ENCODE assay signal across 8 mouse cellular contexts in genomic region chr3:20985682-20986376, GRCm38 (mm10).
A peak's percentile ranks its signal among the peaks of the same experiment; 100 is the strongest.
DNase-seq lines count a peak whose midpoint lies in the region; ATAC-seq and TF ChIP-seq lines count a peak whose summit lies in the region.

No protein-coding gene starts in this region.

- no peak for ATAC-seq in intestine, postnatal 0 days

- H3K4me1 ChIP-seq in intestine, postnatal 0 days (replicated peaks; ENCODE audit: control insufficient read depth, insufficient read depth, low read length), result no peaks in the 10 kb centered on the region

- no peaks in the 10 kb centered on the region for H3K27me3 ChIP-seq in intestine, postnatal 0 days (replicated peaks; ENCODE audit: control insufficient read depth, insufficient read depth, low read length)

- no peaks in the 10 kb centered on the region for H3K36me3 ChIP-seq in intestine, postnatal 0 days (ENCODE audit: control insufficient read depth, insufficient read depth)

- H3K4me2 ChIP-seq in intestine, postnatal 0 days (replicated peaks; ENCODE audit: low read depth), result no peak overlapping the region

- WGBS in intestine, postnatal 0 days, result 72% methylated on average over 4 of the region's 4 CpGs

- intact Hi-C loops in heart, postnatal 36 days (cut with DNase I), result no loop called here
- intact Hi-C loops in left cerebral cortex, postnatal 4 days (cut with DNase I), result no loop called here

- no peak overlapping the region for H3K9ac ChIP-seq in intestine, postnatal 0 days (ENCODE audit: low read depth, low read length)

- TF ChIP-seq CTCF in intestine, postnatal 0 days (IDR thresholded peaks at IDR 0.05; ENCODE audit: low read depth), result no peak

- H3K9me3 ChIP-seq in intestine, postnatal 0 days (ENCODE audit: control insufficient read depth), result no peaks in the 10 kb centered on the region

- peak; percentile 23 for DNase-seq in heart, postnatal 4 days
- no peak for DNase-seq in heart, postnatal 36 days
- DNase-seq in cerebellum, adult 11 months, result peak; percentile 37
- peak; percentile 9 for DNase-seq in gonadal fat pad, adult 2 months (ENCODE audit: low read depth)
- peak; percentile 91 for DNase-seq in left cerebral cortex, postnatal 4 days
- no peak for DNase-seq in thymus, postnatal 36 days
- DNase-seq in ovary, postnatal 14 days (ENCODE audit: low spot score), result no peak

- H3K27ac ChIP-seq in intestine, postnatal 0 days (ENCODE audit: low read depth, low read length), result no peak overlapping the region

- no peak overlapping the region for H3K4me3 ChIP-seq in intestine, postnatal 0 days (ENCODE audit: low read depth, low read length)

Comparison
In these comparisons a context has a peak if more than half of its experiments do, and no peak if none do; other contexts are left out.
1. DNase-seq: peak in heart, postnatal 4 days (single experiment), cerebellum, adult 11 months (single experiment), gonadal fat pad, adult 2 months (single experiment) and left cerebral cortex, postnatal 4 days (single experiment); none in heart, postnatal 36 days (0 of 2), thymus, postnatal 36 days (0 of 2) and ovary, postnatal 14 days (single experiment).